Mouse (Mus musculus): ENCODE measurements around the gene Arntl2. TPM values are rescaled to one million over a fixed set of nuclear protein-coding genes. Genes with fewer than 3 reads are reported as not detected.

The Arntl2 gene
- 0.17 and 0.72 TPM in 2 replicates for polyA plus RNA-seq (2015; fragmentation: Nextera tagmentation; extraction: Ambion mirVana)

DNA sequence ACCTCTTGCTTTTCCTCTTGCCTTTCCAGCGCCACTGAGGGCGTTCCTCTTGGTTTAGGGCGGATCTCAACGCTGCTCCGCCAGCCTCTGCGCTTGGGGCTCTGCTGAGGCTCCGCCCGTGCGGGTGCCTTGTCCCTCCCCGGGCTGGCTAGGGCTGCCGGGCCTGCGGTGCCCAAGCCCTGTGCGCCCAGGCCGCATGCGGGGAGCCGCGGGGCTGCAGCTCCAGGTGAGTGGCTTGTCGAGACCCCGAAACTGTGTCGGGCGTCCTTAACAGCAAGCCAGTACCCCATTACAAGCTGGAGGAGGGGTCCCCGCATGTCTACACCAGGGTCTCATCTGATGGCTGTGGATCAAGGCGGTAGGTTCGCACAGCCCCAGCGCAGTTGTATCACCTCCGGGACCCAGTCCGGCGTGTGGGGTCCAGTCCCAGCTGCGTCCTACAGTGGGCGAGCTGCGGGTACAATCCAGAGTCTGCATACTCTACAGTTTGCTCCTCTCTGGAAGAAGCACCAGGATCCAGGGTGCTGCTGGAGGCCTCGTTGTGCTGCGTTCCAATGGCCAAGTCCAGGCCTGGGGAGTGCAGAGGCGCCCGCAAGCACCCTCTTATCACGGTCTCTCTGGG is at the start of gene Arntl2:
Arntl2 (plus strand) TSS at position 132 of the 622 bp plus-strand sequence.
- Histone ChIP-seq H3K36me3 (replicated peaks; ENCODE audit: insufficient read depth, low read length) (no peaks in the 10 kb centered on the region), H3K9ac (replicated peaks) (peak within 1 kb of the TSS; percentile 54), H3K4me2 (ENCODE audit: low read depth, low read length) (peak within 1 kb of the TSS; percentile 82), H3K9me3 (ENCODE audit: low read length) (no peaks in the 10 kb centered on the region), H3K27ac (ENCODE audit: low read depth) (no peak within 1 kb of the TSS), H3K27me3 (ENCODE audit: insufficient read depth, low read length) (peaks cover 5% of the 10 kb centered on the region; the same call in 1 of the 2 replicates), H3K4me3 (ENCODE audit: low read depth, low read length) (peak within 1 kb of the TSS; percentile 51), H3K4me1 (ENCODE audit: insufficient read depth) (peaks cover 12% of the 10 kb centered on the region)
- 1% methylated on average over 36 of the region's 36 CpGs for WGBS (ENCODE audit: insufficient replicate concordance)
- no peak for TF ChIP-seq EP300 (IDR thresholded peaks at IDR 0.05; ENCODE audit: low read depth)
- TF ChIP-seq CTCF (IDR thresholded peaks at IDR 0.05; ENCODE audit: low read depth) = no peak
- DNase-seq (peak; percentile 73), ATAC-seq (peak; percentile 94)

DNA sequence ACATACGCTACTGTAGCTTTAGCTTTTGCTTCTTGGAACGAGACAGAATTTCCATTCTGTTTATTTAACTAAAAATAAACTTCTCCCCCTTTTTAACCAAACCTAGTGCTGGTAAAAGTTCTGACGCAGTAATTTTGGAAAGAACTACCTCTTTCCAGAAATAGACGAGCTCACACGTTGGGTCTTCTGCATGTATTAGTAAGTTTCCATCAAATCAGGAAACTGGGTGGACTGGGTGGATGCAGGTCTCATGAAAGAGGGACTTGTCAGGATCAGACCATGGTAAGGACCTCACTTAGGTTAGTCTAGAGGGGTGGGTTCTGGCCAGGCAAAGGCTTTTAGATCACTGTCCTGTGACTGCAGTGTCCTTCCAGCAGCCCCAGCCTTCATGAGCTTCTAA is 49.3 kb upstream of the Arntl2 start:
- Histone ChIP-seq H3K4me3 (ENCODE audit: low read depth, low read length) (no peak overlapping the region), H3K9me3 (ENCODE audit: low read length) (no peaks in the 10 kb centered on the region), H3K36me3 (replicated peaks; ENCODE audit: insufficient read depth, low read length) (no peaks in the 10 kb centered on the region), H3K27ac (ENCODE audit: low read depth) (no peak overlapping the region), H3K4me2 (ENCODE audit: low read depth, low read length) (no peak overlapping the region), H3K9ac (replicated peaks) (no peak overlapping the region), H3K27me3 (ENCODE audit: insufficient read depth, low read length) (no peaks in the 10 kb centered on the region), H3K4me1 (ENCODE audit: insufficient read depth) (no peaks in the 10 kb centered on the region)
- no peak for DNase-seq
- TF ChIP-seq CTCF (IDR thresholded peaks at IDR 0.05; ENCODE audit: low read depth) = no peak
- no peak for TF ChIP-seq EP300 (IDR thresholded peaks at IDR 0.05; ENCODE audit: low read depth)
- WGBS (ENCODE audit: insufficient replicate concordance) = 56% methylated on average over 5 of the region's 5 CpGs
- ATAC-seq = no peak

DNA sequence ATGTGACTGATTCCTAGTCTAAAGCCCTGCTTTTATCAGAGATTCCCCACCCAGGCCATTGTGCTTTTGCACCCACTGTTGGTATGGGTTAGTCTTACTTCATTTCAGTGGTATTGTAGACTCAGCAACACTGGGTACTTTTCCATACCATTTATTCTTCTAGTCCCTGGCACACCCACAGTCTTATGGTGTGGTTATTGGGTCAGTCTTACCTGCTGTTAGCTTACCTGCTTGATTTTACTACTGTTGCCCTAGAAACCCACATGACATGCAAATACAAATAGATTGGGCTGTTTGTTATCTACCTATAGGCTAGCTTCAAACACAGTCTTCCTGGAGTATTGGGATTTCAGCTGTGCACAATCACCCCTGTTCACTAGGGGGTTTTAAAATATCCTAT is 48.8 kb upstream of the Arntl2 start:
- Histone ChIP-seq H3K9ac (replicated peaks) (no peak overlapping the region), H3K27ac (ENCODE audit: low read depth) (no peak overlapping the region), H3K9me3 (ENCODE audit: low read length) (no peaks in the 10 kb centered on the region), H3K36me3 (replicated peaks; ENCODE audit: insufficient read depth, low read length) (no peaks in the 10 kb centered on the region), H3K27me3 (ENCODE audit: insufficient read depth, low read length) (no peaks in the 10 kb centered on the region), H3K4me3 (ENCODE audit: low read depth, low read length) (no peak overlapping the region), H3K4me2 (ENCODE audit: low read depth, low read length) (no peak overlapping the region), H3K4me1 (ENCODE audit: insufficient read depth) (0 out of 2 replicates have a peak, but pooled peaks cover 2% of the 10 kb centered on the region)
- DNase-seq (no peak), ATAC-seq (no peak)
- TF ChIP-seq CTCF (IDR thresholded peaks at IDR 0.05; ENCODE audit: low read depth) = no peak
- no peak for TF ChIP-seq EP300 (IDR thresholded peaks at IDR 0.05; ENCODE audit: low read depth)

DNA sequence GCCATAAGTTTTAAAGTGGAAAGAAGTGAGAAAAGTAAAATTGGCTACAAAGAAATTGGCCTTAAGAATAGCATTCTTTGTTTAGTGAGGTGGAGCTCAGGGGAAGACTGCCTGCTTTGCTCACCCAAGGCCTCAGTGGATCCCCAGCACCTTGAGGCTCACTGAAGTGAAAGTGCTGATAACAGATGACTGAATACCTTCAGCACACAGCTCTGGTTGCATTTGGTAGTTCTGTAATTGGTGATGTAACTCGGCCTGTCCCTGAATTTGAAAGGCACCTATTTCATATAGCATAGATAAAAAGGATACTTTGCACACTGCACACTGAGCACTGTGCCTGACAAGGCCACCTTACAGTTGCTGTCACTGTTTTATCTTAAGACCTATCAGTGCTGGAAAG is 47.6 kb upstream of the Arntl2 start:
- DNase-seq (no peak), ATAC-seq (no peak)
- Histone ChIP-seq H3K27me3 (ENCODE audit: insufficient read depth, low read length) (no peaks in the 10 kb centered on the region), H3K27ac (ENCODE audit: low read depth) (no peak overlapping the region), H3K9me3 (ENCODE audit: low read length) (no peaks in the 10 kb centered on the region), H3K4me3 (ENCODE audit: low read depth, low read length) (no peak overlapping the region), H3K9ac (replicated peaks) (no peak overlapping the region), H3K36me3 (replicated peaks; ENCODE audit: insufficient read depth, low read length) (no peaks in the 10 kb centered on the region), H3K4me2 (ENCODE audit: low read depth, low read length) (no peak overlapping the region), H3K4me1 (ENCODE audit: insufficient read depth) (0 out of 2 replicates have a peak, but pooled peaks cover 2% of the 10 kb centered on the region)
- 69% methylated on average over 1 of the region's 1 CpGs for WGBS (ENCODE audit: insufficient replicate concordance)
- TF ChIP-seq EP300 (IDR thresholded peaks at IDR 0.05; ENCODE audit: low read depth) (no peak), CTCF (IDR thresholded peaks at IDR 0.05; ENCODE audit: low read depth) (no peak)

DNA sequence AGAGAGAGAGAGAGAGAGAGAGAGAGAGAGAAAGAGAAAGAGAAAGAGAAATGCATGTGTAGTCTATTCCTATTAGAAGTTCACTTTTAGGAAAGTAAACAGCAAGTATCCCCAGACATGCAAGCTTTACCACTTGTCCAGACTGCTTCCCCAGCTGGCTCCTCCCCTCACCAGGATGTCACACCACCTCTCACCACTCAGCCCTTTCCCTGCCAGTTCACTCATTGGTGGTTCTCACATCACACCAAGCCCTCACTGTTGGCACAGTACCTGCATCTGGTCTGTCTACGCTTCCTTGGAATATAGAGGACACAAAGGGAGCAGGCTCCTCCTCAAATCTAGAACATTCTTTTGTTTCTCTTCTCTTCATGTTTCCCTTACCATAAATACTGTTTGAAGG is 44.2 kb upstream of the Arntl2 start:
- 60% methylated on average over 1 of the region's 1 CpGs for WGBS (ENCODE audit: insufficient replicate concordance)

DNA sequence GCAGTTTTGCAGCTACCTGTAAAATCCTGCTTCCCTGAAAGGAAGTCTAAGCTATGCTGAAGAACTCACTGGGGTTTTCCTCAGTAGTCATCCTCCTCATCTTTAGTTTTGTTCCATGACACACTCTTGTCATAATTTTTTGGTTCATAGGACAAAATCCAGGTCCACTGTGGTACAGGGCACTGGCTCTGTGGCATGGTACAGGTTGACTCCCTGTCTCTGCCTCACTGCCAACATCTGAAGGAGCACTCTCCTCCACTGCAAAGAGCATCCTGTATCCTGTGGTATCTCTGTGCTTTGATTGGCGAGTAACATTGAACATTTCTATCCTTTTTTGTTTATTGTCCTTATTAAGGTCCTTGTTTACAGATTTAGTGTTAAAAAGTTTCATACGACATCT is 43.7 kb upstream of the Arntl2 start:
- 78% methylated on average over 2 of the region's 2 CpGs for WGBS (ENCODE audit: insufficient replicate concordance)
- Histone ChIP-seq H3K9me3 (ENCODE audit: low read length) (no peaks in the 10 kb centered on the region), H3K36me3 (replicated peaks; ENCODE audit: insufficient read depth, low read length) (no peaks in the 10 kb centered on the region), H3K4me2 (ENCODE audit: low read depth, low read length) (no peak overlapping the region), H3K9ac (replicated peaks) (no peak overlapping the region), H3K27ac (ENCODE audit: low read depth) (peak overlapping the region; percentile 11; the same call in 1 of the 2 replicates), H3K4me1 (ENCODE audit: insufficient read depth) (peaks cover 8% of the 10 kb centered on the region; the same call in 1 of the 2 replicates), H3K27me3 (ENCODE audit: insufficient read depth, low read length) (no peaks in the 10 kb centered on the region), H3K4me3 (ENCODE audit: low read depth, low read length) (no peak overlapping the region)
- TF ChIP-seq EP300 (IDR thresholded peaks at IDR 0.05; ENCODE audit: low read depth) = no peak
- TF ChIP-seq CTCF (IDR thresholded peaks at IDR 0.05; ENCODE audit: low read depth) = no peak
- DNase-seq (no peak), ATAC-seq (no peak)

More for the DNA sequence above, 44.2 kb upstream of the Arntl2 start:
- H3K27ac ChIP-seq (ENCODE audit: low read depth) = peak overlapping the region; percentile 11; the same call in 1 of the 2 replicates
- no peaks in the 10 kb centered on the region for H3K36me3 ChIP-seq (replicated peaks; ENCODE audit: insufficient read depth, low read length)
- TF ChIP-seq CTCF (IDR thresholded peaks at IDR 0.05; ENCODE audit: low read depth) = no peak
- TF ChIP-seq EP300 (IDR thresholded peaks at IDR 0.05; ENCODE audit: low read depth) = no peak
- no peaks in the 10 kb centered on the region for H3K9me3 ChIP-seq (ENCODE audit: low read length)
- H3K4me2 ChIP-seq (ENCODE audit: low read depth, low read length) = no peak overlapping the region
- no peak overlapping the region for H3K9ac ChIP-seq (replicated peaks)
- H3K4me1 ChIP-seq (ENCODE audit: insufficient read depth) = peaks cover 4% of the 10 kb centered on the region; the same call in 1 of the 2 replicates
- H3K4me3 ChIP-seq (ENCODE audit: low read depth, low read length) = no peak overlapping the region
- peak; percentile 30 for DNase-seq
- no peaks in the 10 kb centered on the region for H3K27me3 ChIP-seq (ENCODE audit: insufficient read depth, low read length)
- peak; percentile 63 for ATAC-seq
